Mouse (Mus musculus): ENCODE measurements around the gene Lsm6. TPM values are rescaled to one million over a fixed set of nuclear protein-coding genes. Genes with fewer than 3 reads are reported as not detected.

Lsm6 gene
- polyA plus RNA-seq, 1 experiment: 79.3 TPM

- no peaks in the 10 kb centered on the region for H3K4me1 ChIP-seq (ENCODE audit: control insufficient read depth, insufficient read depth, low read length)
- no peaks in the 10 kb centered on the region; the same call in 1 of the 2 replicates for H3K27me3 ChIP-seq (ENCODE audit: control insufficient read depth, insufficient read depth, low read length, poor library complexity, severe bottlenecking)
- no peaks in the 10 kb centered on the region for H3K36me3 ChIP-seq (ENCODE audit: control insufficient read depth, insufficient read depth, low read length, poor library complexity, severe bottlenecking)
- TF ChIP-seq CTCF (IDR thresholded peaks at IDR 0.05; ENCODE audit: low read depth, low read length): no peak
- TF ChIP-seq EP300 (IDR thresholded peaks at IDR 0.05; ENCODE audit: insufficient read depth, low read depth, low read length): no peak
- no peak for TF ChIP-seq POLR2A (IDR thresholded peaks at IDR 0.05; ENCODE audit: insufficient read depth, low read length)
- no peaks in the 10 kb centered on the region for H3K9me3 ChIP-seq (replicated peaks; ENCODE audit: control insufficient read depth, insufficient read depth, low read length, poor library complexity, severe bottlenecking)
- no peak overlapping the region for H3K9ac ChIP-seq (ENCODE audit: low read depth, poor library complexity, severe bottlenecking)
- no peak overlapping the region for H3K4me3 ChIP-seq (ENCODE audit: low read depth, low read length)
- no peak overlapping the region for H3K27ac ChIP-seq (ENCODE audit: insufficient read depth, low read length)
Observed at GRCm38 (mm10) chr8:78852279-78852678, 31.3 kb upstream of the Lsm6 start.

GRCm38 (mm10) chr8:78847240-78847639 lies 26.3 kb upstream of the Lsm6 start:
- no peak overlapping the region for H3K4me3 ChIP-seq (ENCODE audit: low read depth, low read length)
- no peaks in the 10 kb centered on the region; the same call in 1 of the 2 replicates for H3K27me3 ChIP-seq (ENCODE audit: control insufficient read depth, insufficient read depth, low read length, poor library complexity, severe bottlenecking)
- TF ChIP-seq CTCF (IDR thresholded peaks at IDR 0.05; ENCODE audit: low read depth, low read length) (no peak), EP300 (IDR thresholded peaks at IDR 0.05; ENCODE audit: insufficient read depth, low read depth, low read length) (no peak), POLR2A (IDR thresholded peaks at IDR 0.05; ENCODE audit: insufficient read depth, low read length) (no peak)
- no peak overlapping the region for H3K27ac ChIP-seq (ENCODE audit: insufficient read depth, low read length)
- H3K36me3 ChIP-seq (ENCODE audit: control insufficient read depth, insufficient read depth, low read length, poor library complexity, severe bottlenecking): no peaks in the 10 kb centered on the region
- H3K9ac ChIP-seq (ENCODE audit: low read depth, poor library complexity, severe bottlenecking): no peak overlapping the region
- no peaks in the 10 kb centered on the region for H3K4me1 ChIP-seq (ENCODE audit: control insufficient read depth, insufficient read depth, low read length)
- no peaks in the 10 kb centered on the region for H3K9me3 ChIP-seq (replicated peaks; ENCODE audit: control insufficient read depth, insufficient read depth, low read length, poor library complexity, severe bottlenecking)

GRCm38 (mm10) chr8:78844559-78844958 lies 23.6 kb upstream of the Lsm6 start:
- Histone ChIP-seq H3K9ac (ENCODE audit: low read depth, poor library complexity, severe bottlenecking) (no peak overlapping the region), H3K36me3 (ENCODE audit: control insufficient read depth, insufficient read depth, low read length, poor library complexity, severe bottlenecking) (no peaks in the 10 kb centered on the region), H3K27ac (ENCODE audit: insufficient read depth, low read length) (no peak overlapping the region), H3K4me1 (ENCODE audit: control insufficient read depth, insufficient read depth, low read length) (no peaks in the 10 kb centered on the region), H3K4me3 (ENCODE audit: low read depth, low read length) (no peak overlapping the region), H3K9me3 (replicated peaks; ENCODE audit: control insufficient read depth, insufficient read depth, low read length, poor library complexity, severe bottlenecking) (no peaks in the 10 kb centered on the region), H3K27me3 (ENCODE audit: control insufficient read depth, insufficient read depth, low read length, poor library complexity, severe bottlenecking) (no peaks in the 10 kb centered on the region)
- TF ChIP-seq CTCF (IDR thresholded peaks at IDR 0.05; ENCODE audit: low read depth, low read length) (no peak), EP300 (IDR thresholded peaks at IDR 0.05; ENCODE audit: insufficient read depth, low read depth, low read length) (no peak), POLR2A (IDR thresholded peaks at IDR 0.05; ENCODE audit: insufficient read depth, low read length) (no peak)

- no peak for TF ChIP-seq EP300 (IDR thresholded peaks at IDR 0.05; ENCODE audit: insufficient read depth, low read depth, low read length)
- no peak for TF ChIP-seq CTCF (IDR thresholded peaks at IDR 0.05; ENCODE audit: low read depth, low read length)
- no peak for TF ChIP-seq POLR2A (IDR thresholded peaks at IDR 0.05; ENCODE audit: insufficient read depth, low read length)
- Histone ChIP-seq H3K9me3 (replicated peaks; ENCODE audit: control insufficient read depth, insufficient read depth, low read length, poor library complexity, severe bottlenecking) (no peaks in the 10 kb centered on the region), H3K9ac (ENCODE audit: low read depth, poor library complexity, severe bottlenecking) (no peak overlapping the region), H3K4me3 (ENCODE audit: low read depth, low read length) (no peak overlapping the region), H3K4me1 (ENCODE audit: control insufficient read depth, insufficient read depth, low read length) (no peaks in the 10 kb centered on the region), H3K36me3 (ENCODE audit: control insufficient read depth, insufficient read depth, low read length, poor library complexity, severe bottlenecking) (no peaks in the 10 kb centered on the region), H3K27ac (ENCODE audit: insufficient read depth, low read length) (no peak overlapping the region), H3K27me3 (ENCODE audit: control insufficient read depth, insufficient read depth, low read length, poor library complexity, severe bottlenecking) (no peaks in the 10 kb centered on the region)
Observed at GRCm38 (mm10) chr8:78838656-78839413, 17.9 kb upstream of the Lsm6 start.

GRCm38 (mm10) chr8:78836091-78836490 lies 15.2 kb upstream of the Lsm6 start:
- Histone ChIP-seq H3K27me3 (ENCODE audit: control insufficient read depth, insufficient read depth, low read length, poor library complexity, severe bottlenecking) (no peaks in the 10 kb centered on the region), H3K9ac (ENCODE audit: low read depth, poor library complexity, severe bottlenecking) (no peak overlapping the region), H3K36me3 (ENCODE audit: control insufficient read depth, insufficient read depth, low read length, poor library complexity, severe bottlenecking) (no peaks in the 10 kb centered on the region), H3K9me3 (replicated peaks; ENCODE audit: control insufficient read depth, insufficient read depth, low read length, poor library complexity, severe bottlenecking) (no peaks in the 10 kb centered on the region), H3K27ac (ENCODE audit: insufficient read depth, low read length) (no peak overlapping the region), H3K4me1 (ENCODE audit: control insufficient read depth, insufficient read depth, low read length) (no peaks in the 10 kb centered on the region), H3K4me3 (ENCODE audit: low read depth, low read length) (no peak overlapping the region)
- TF ChIP-seq EP300 (IDR thresholded peaks at IDR 0.05; ENCODE audit: insufficient read depth, low read depth, low read length) (no peak), CTCF (IDR thresholded peaks at IDR 0.05; ENCODE audit: low read depth, low read length) (no peak), POLR2A (IDR thresholded peaks at IDR 0.05; ENCODE audit: insufficient read depth, low read length) (no peak)

GRCm38 (mm10) chr8:78828414-78828813 lies 7.5 kb upstream of the Lsm6 start:
- TF ChIP-seq CTCF (IDR thresholded peaks at IDR 0.05; ENCODE audit: low read depth, low read length) (no peak), EP300 (IDR thresholded peaks at IDR 0.05; ENCODE audit: insufficient read depth, low read depth, low read length) (no peak), POLR2A (IDR thresholded peaks at IDR 0.05; ENCODE audit: insufficient read depth, low read length) (no peak)
- Histone ChIP-seq H3K36me3 (ENCODE audit: control insufficient read depth, insufficient read depth, low read length, poor library complexity, severe bottlenecking) (no peaks in the 10 kb centered on the region), H3K27ac (ENCODE audit: insufficient read depth, low read length) (no peak overlapping the region), H3K9me3 (replicated peaks; ENCODE audit: control insufficient read depth, insufficient read depth, low read length, poor library complexity, severe bottlenecking) (no peaks in the 10 kb centered on the region), H3K27me3 (ENCODE audit: control insufficient read depth, insufficient read depth, low read length, poor library complexity, severe bottlenecking) (no peaks in the 10 kb centered on the region), H3K9ac (ENCODE audit: low read depth, poor library complexity, severe bottlenecking) (no peak overlapping the region), H3K4me1 (ENCODE audit: control insufficient read depth, insufficient read depth, low read length) (no peaks in the 10 kb centered on the region), H3K4me3 (ENCODE audit: low read depth, low read length) (no peak overlapping the region)

Measured in ES-Bruce4 (cell line).